Mouse (Mus musculus): ENCODE data around the gene Fpgs. TPM values are rescaled to one million over a fixed set of nuclear protein-coding genes. Genes with fewer than 3 reads are reported as not detected.

The Fpgs gene
- polyA plus RNA-seq, 1 experiment from 2014 or later, result 25.9 TPM

DNA sequence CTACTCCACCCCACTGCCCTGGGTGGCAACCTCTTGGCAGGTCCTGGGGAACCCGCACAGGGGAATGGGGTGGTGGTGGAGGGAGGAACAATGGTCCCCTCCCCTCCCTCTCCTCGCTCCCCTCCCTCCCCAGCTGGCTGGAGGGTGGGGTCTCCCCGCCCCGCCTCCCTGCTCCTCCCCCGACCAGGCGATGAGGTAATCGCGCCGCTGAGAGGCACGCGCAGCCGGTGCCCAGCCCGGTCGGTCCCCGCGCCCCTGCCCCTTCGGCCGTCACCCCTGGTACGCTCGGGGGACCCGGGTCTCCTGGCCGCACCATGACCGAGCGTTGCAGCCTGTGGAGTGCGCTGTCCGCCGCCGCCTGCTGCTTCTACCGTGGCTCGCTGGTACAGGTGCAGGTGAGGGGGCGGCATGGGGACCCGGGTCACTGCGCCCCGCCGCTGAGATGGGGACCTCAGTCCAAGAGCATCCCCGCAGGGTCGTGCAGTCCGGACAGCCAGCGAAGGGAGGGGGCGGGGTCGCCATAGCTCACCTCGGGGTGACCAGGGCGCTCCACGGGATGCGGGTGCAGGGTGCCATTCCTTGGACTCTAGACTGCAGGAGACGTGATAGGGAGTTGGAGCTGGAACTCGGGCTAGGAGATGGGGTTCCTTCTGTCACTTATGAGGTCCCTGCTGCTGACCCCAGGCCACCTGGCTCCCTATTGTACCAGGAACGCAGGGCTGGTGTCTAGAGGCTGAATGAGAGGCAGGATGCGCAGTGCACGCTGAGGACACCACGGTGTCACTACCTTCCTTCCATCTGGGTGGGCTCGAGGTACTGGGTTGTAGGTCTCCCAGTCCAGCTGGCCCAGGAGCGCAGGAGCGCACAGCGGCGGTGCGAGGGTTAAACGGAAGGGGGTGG is 37.6 kb upstream of the Fpgs start:
- peaks cover 9% of the 10 kb centered on the region for H3K36me3 ChIP-seq (ENCODE audit: control insufficient read depth, insufficient read depth, low read length)
- H3K4me3 ChIP-seq (ENCODE audit: low read depth, low read length), result peak overlapping the region; percentile 39
- ATAC-seq (ENCODE audit: insufficient number of reproducible peaks, insufficient read depth, low FRiP score, low read depth), result peak; percentile 70
- peak overlapping the region; percentile 28; the same call in 1 of the 2 replicates for H3K9ac ChIP-seq (replicated peaks; ENCODE audit: low read depth, low read length)
- 6% methylated on average over 57 of the region's 58 CpGs for WGBS
- H3K4me1 ChIP-seq (ENCODE audit: control insufficient read depth, insufficient read depth, low read length), result peaks cover 13% of the 10 kb centered on the region
- H3K27ac ChIP-seq (ENCODE audit: low read length), result no peak overlapping the region
- H3K4me2 ChIP-seq (replicated peaks; ENCODE audit: low read depth, low read length), result peak overlapping the region; percentile 93
- 0 out of 2 replicates have a peak, but pooled peaks cover 14% of the 10 kb centered on the region for H3K27me3 ChIP-seq (ENCODE audit: control insufficient read depth, insufficient read depth, low read length)
- H3K9me3 ChIP-seq (ENCODE audit: control insufficient read depth, low read depth, low read length), result no peaks in the 10 kb centered on the region

DNA sequence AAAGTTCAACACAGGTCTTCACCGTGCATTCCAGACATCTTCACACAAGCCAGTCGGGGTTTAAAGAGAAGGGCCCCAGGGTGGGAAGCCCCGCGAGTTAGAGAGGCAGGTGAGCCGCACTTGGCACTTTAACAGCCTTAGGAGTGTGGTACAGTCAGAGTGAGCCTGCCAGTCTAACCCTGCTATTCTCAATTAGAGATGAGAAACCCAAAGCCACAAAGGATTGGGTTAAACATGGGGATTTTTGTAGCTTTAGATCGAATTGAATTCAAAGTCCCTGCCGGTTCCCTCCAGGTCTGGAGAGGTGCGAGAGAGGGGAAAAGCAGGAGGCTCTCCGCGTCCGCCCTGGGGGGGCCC is 36.9 kb upstream of the Fpgs start, which contains the start of gene 6330409D20Rik:
Gene 6330409D20Rik, minus strand, starts transcription at position 101 of the 357 bp plus-strand sequence.
- peaks cover 3% of the 10 kb centered on the region for H3K36me3 ChIP-seq (ENCODE audit: control insufficient read depth, insufficient read depth, low read length)
- no peak for ATAC-seq (ENCODE audit: insufficient number of reproducible peaks, insufficient read depth, low FRiP score, low read depth)
- H3K9me3 ChIP-seq (ENCODE audit: control insufficient read depth, low read depth, low read length), result no peaks in the 10 kb centered on the region
- H3K27me3 ChIP-seq (ENCODE audit: control insufficient read depth, insufficient read depth, low read length), result 0 out of 2 replicates have a peak, but pooled peaks cover 14% of the 10 kb centered on the region
- H3K4me1 ChIP-seq (ENCODE audit: control insufficient read depth, insufficient read depth, low read length), result peaks cover 16% of the 10 kb centered on the region
- H3K4me2 ChIP-seq (replicated peaks; ENCODE audit: low read depth, low read length), result peak within 1 kb of the TSS; percentile 93
- 8% methylated on average over 11 of the region's 11 CpGs for WGBS
- H3K4me3 ChIP-seq (ENCODE audit: low read depth, low read length), result peak within 1 kb of the TSS; percentile 39
- no peak within 1 kb of the TSS for H3K27ac ChIP-seq (ENCODE audit: low read length)
- H3K9ac ChIP-seq (replicated peaks; ENCODE audit: low read depth, low read length), result peak within 1 kb of the TSS; percentile 28; the same call in 1 of the 2 replicates

GRCm38 (mm10) chr2:32739311-32739710 is 35.4 kb upstream of the Fpgs start:
- H3K4me2 ChIP-seq (replicated peaks; ENCODE audit: low read depth, low read length), result no peak overlapping the region
- H3K9me3 ChIP-seq (ENCODE audit: control insufficient read depth, low read depth, low read length), result no peaks in the 10 kb centered on the region
- 0 out of 2 replicates have a peak, but pooled peaks cover 14% of the 10 kb centered on the region for H3K27me3 ChIP-seq (ENCODE audit: control insufficient read depth, insufficient read depth, low read length)
- H3K4me1 ChIP-seq (ENCODE audit: control insufficient read depth, insufficient read depth, low read length), result peaks cover 25% of the 10 kb centered on the region
- 69% methylated on average over 4 of the region's 4 CpGs for WGBS
- H3K9ac ChIP-seq (replicated peaks; ENCODE audit: low read depth, low read length), result no peak overlapping the region
- H3K27ac ChIP-seq (ENCODE audit: low read length), result no peak overlapping the region
- ATAC-seq (ENCODE audit: insufficient number of reproducible peaks, insufficient read depth, low FRiP score, low read depth), result no peak
- no peak overlapping the region for H3K4me3 ChIP-seq (ENCODE audit: low read depth, low read length)
- H3K36me3 ChIP-seq (ENCODE audit: control insufficient read depth, insufficient read depth, low read length), result no peaks in the 10 kb centered on the region; the same call in 1 of the 2 replicates

GRCm38 (mm10) chr2:32737008-32737407 is 33.1 kb upstream of the Fpgs start:
- Histone ChIP-seq H3K27ac (ENCODE audit: low read length) (no peak overlapping the region), H3K9me3 (ENCODE audit: control insufficient read depth, low read depth, low read length) (no peaks in the 10 kb centered on the region), H3K4me2 (replicated peaks; ENCODE audit: low read depth, low read length) (no peak overlapping the region), H3K27me3 (ENCODE audit: control insufficient read depth, insufficient read depth, low read length) (0 out of 2 replicates have a peak, but pooled peaks cover 7% of the 10 kb centered on the region), H3K9ac (replicated peaks; ENCODE audit: low read depth, low read length) (no peak overlapping the region), H3K4me3 (ENCODE audit: low read depth, low read length) (no peak overlapping the region), H3K4me1 (ENCODE audit: control insufficient read depth, insufficient read depth, low read length) (peaks cover 28% of the 10 kb centered on the region), H3K36me3 (ENCODE audit: control insufficient read depth, insufficient read depth, low read length) (no peaks in the 10 kb centered on the region; the same call in 1 of the 2 replicates)
- 64% methylated on average over 6 of the region's 6 CpGs for WGBS
- no peak for ATAC-seq (ENCODE audit: insufficient number of reproducible peaks, insufficient read depth, low FRiP score, low read depth)

GRCm38 (mm10) chr2:32736306-32736829 is 32.4 kb upstream of the Fpgs start:
- Histone ChIP-seq H3K27ac (ENCODE audit: low read length) (peak overlapping the region; percentile 11; the same call in 1 of the 2 replicates), H3K9me3 (ENCODE audit: control insufficient read depth, low read depth, low read length) (no peaks in the 10 kb centered on the region), H3K4me1 (ENCODE audit: control insufficient read depth, insufficient read depth, low read length) (peaks cover 27% of the 10 kb centered on the region), H3K27me3 (ENCODE audit: control insufficient read depth, insufficient read depth, low read length) (0 out of 2 replicates have a peak, but pooled peaks cover under 1% of the 10 kb centered on the region), H3K9ac (replicated peaks; ENCODE audit: low read depth, low read length) (no peak overlapping the region), H3K4me3 (ENCODE audit: low read depth, low read length) (no peak overlapping the region), H3K4me2 (replicated peaks; ENCODE audit: low read depth, low read length) (no peak overlapping the region), H3K36me3 (ENCODE audit: control insufficient read depth, insufficient read depth, low read length) (no peaks in the 10 kb centered on the region; the same call in 1 of the 2 replicates)
- ATAC-seq (ENCODE audit: insufficient number of reproducible peaks, insufficient read depth, low FRiP score, low read depth), result no peak
- 51% methylated on average over 3 of the region's 3 CpGs for WGBS

GRCm38 (mm10) chr2:32734933-32735332 is 31.0 kb upstream of the Fpgs start:
- Histone ChIP-seq H3K36me3 (ENCODE audit: control insufficient read depth, insufficient read depth, low read length) (no peaks in the 10 kb centered on the region; the same call in 1 of the 2 replicates), H3K9ac (replicated peaks; ENCODE audit: low read depth, low read length) (no peak overlapping the region), H3K27me3 (ENCODE audit: control insufficient read depth, insufficient read depth, low read length) (no peaks in the 10 kb centered on the region), H3K4me3 (ENCODE audit: low read depth, low read length) (no peak overlapping the region), H3K4me2 (replicated peaks; ENCODE audit: low read depth, low read length) (no peak overlapping the region), H3K4me1 (ENCODE audit: control insufficient read depth, insufficient read depth, low read length) (peaks cover 35% of the 10 kb centered on the region), H3K9me3 (ENCODE audit: control insufficient read depth, low read depth, low read length) (no peaks in the 10 kb centered on the region), H3K27ac (ENCODE audit: low read length) (peak overlapping the region; percentile 63; the same call in 1 of the 2 replicates)
- 51% methylated on average over 4 of the region's 4 CpGs for WGBS
- no peak for ATAC-seq (ENCODE audit: insufficient number of reproducible peaks, insufficient read depth, low FRiP score, low read depth)

DNA sequence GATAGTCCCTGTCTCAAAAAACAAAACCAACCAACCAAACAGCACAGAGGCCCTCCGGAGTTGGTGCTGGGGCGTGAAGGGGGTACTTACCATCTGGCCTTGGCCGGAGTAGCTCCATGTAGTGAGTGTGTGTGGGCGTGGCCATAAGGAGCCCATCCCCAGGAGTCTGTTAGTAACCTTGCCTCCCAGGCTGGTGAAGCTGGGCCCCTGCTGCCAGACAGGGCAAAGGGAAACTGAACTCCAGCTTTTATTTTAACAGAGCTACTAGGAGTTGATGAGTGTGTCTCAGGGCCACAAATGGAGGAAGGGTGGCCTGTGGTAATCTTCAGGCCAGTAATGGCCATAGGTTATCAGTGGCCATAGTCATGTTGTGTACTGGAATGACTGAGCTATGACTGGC is 30.5 kb upstream of the Fpgs start:
- H3K9me3 ChIP-seq (ENCODE audit: control insufficient read depth, low read depth, low read length), result no peaks in the 10 kb centered on the region

DNA sequence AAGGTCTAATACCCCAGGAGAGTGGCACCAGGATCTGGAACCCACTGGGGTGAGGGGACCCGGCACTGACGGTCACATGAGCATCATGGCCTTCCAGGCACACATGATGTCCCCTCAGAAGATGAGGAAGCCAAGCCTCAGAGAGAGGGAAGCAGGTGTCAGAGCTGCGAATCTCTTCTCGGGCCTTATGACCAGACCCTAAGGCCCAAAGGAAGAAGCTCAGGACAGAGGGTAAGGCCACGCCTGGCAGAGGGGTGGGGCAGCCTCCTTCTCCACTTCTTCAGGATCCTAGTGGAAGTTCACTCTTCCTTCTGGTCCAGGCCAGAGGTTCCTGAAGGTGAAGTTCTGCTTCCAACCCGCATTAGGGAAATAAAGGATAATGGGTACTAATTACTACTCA is 28.8 kb upstream of the Fpgs start:
- no peak overlapping the region for H3K27ac ChIP-seq (ENCODE audit: low read length)
- no peaks in the 10 kb centered on the region for H3K27me3 ChIP-seq (ENCODE audit: control insufficient read depth, insufficient read depth, low read length)
- peaks cover 38% of the 10 kb centered on the region for H3K4me1 ChIP-seq (ENCODE audit: control insufficient read depth, insufficient read depth, low read length)
- no peak overlapping the region for H3K4me3 ChIP-seq (ENCODE audit: low read depth, low read length)
- no peak overlapping the region for H3K4me2 ChIP-seq (replicated peaks; ENCODE audit: low read depth, low read length)
- WGBS, result 79% methylated on average over 6 of the region's 6 CpGs
- no peak overlapping the region for H3K9ac ChIP-seq (replicated peaks; ENCODE audit: low read depth, low read length)
- no peaks in the 10 kb centered on the region for H3K9me3 ChIP-seq (ENCODE audit: control insufficient read depth, low read depth, low read length)
- ATAC-seq (ENCODE audit: insufficient number of reproducible peaks, insufficient read depth, low FRiP score, low read depth), result no peak
- H3K36me3 ChIP-seq (ENCODE audit: control insufficient read depth, insufficient read depth, low read length), result no peaks in the 10 kb centered on the region; the same call in 1 of the 2 replicates

More for the DNA sequence above, 30.5 kb upstream of the Fpgs start:
- Histone ChIP-seq H3K9ac (replicated peaks; ENCODE audit: low read depth, low read length) (no peak overlapping the region), H3K36me3 (ENCODE audit: control insufficient read depth, insufficient read depth, low read length) (no peaks in the 10 kb centered on the region; the same call in 1 of the 2 replicates), H3K27me3 (ENCODE audit: control insufficient read depth, insufficient read depth, low read length) (no peaks in the 10 kb centered on the region), H3K4me1 (ENCODE audit: control insufficient read depth, insufficient read depth, low read length) (peaks cover 35% of the 10 kb centered on the region), H3K4me2 (replicated peaks; ENCODE audit: low read depth, low read length) (no peak overlapping the region), H3K4me3 (ENCODE audit: low read depth, low read length) (no peak overlapping the region), H3K27ac (ENCODE audit: low read length) (peak overlapping the region; percentile 63; the same call in 1 of the 2 replicates)
- no peak for ATAC-seq (ENCODE audit: insufficient number of reproducible peaks, insufficient read depth, low FRiP score, low read depth)
- 40% methylated on average over 4 of the region's 4 CpGs for WGBS
